Mouse (Mus musculus): ENCODE results near the gene Fau.
"Not testable (repeated sequence)": the region's sequence is repeated elsewhere in the genome, so short reads cannot be mapped to it uniquely, and the experiment has no call there.

Fau gene

DNA sequence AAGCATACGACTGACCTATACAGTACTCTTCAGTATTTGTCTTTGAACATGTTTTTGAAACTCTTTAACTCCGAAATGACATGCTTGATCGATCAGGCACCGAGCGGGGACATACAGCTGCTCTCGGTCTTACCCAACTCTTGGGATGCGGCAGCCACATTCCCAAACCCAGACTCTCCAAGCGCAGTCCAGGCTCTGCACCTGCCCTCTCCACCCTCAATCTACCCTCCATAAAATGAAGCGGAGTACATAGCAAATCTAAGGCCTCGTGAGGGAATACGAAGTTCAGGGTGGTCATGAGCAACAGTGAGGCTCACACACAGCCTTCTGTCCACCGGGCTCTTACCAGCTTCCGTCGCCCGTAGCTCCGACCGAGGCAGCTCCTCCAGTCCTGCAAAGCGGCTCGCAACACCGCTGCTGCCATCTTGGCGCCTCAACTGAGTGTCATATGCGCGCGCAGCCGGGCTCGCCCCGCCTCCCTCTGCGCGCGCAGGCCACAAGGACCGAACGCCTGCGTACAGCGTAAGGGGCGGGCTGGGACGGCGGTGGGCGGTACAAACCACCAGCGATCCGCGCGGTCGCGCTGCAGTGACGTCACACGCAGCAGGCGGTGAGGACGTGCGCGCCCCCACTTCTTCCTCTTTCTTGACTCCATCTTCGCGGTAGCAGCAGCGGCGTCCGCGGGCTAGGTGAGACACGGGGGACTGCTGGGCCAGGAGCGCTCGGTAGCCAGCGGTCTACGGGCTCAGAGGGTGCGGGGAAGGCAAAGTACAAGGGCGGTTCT lies at the start of gene Fau, which contains the start of gene Mrpl49:
Gene Fau, plus strand, starts transcription at position 532 of the 784 bp plus-strand sequence.
Gene Mrpl49, minus strand, starts transcription at position 473 of the 784 bp plus-strand sequence.
- peak; percentile 91 for DNase-seq (ENCODE audit: low read depth)

DNA sequence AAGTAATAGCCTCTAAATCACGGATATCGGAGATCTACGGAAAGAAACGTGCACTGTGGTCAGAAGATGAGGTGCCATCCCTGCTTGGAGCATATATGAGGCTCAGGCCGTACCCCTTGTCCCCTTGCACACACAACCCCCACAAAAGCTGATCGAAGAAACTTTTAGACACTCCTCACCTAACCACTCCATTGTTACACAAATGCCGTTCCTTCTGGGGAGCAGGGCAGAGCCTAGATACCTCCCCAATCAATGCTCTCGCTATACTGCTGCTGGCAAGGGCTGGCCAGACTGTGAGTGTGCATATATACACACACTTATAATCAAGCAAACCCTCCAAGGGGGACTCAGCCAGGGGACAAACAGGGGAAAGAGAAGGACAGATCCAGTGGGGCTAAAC lies 48.5 kb upstream of the Fau start:
- no peak for DNase-seq (ENCODE audit: low read depth)

DNA sequence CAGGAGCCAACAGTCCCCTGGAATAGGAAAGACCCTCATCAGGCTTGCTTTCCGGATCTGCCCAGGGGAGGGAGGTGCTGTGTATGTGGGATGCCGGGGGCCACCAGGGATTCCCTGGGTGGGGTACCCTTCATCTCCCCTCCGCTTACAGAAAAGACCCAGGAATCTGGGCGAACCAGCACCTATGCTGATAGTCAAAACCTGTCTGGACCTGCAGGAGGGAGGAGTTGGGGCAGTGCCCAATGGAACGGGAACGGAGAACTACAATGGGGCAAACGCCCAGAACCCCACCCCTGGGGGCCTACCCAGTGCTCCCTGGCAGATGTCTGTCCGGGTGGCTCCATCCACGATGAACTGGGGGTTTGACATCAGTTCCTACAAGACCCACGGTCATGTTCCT lies 44.0 kb upstream of the Fau start:
- DNase-seq (ENCODE audit: low read depth), result no peak

DNA sequence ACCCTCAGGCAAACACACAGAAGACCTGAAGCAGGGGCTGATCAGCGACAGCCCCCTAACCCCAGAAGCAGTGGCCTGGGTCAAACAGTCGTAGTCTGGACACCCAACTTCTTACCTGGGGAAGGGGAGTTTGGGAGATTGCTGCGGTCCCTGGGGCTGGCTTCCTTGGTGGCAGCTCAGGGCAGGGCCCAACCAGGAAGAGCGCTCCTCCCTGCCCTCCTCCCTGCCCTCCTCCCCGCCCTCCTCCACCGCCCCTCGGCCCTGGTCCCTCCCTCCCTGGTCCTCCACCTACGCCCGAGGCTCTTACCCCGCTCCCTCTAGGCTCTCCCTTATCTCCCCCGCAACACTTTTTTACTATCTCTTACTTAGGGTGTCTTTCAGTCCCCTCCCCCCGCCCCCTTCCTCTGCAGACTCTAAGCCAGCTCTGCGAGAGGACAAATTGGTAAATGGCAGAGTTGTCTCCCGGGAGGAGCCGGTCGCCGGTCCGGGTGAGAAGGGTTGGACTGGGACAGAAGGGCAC lies 42.6 kb upstream of the Fau start:
- peak; percentile 25 for DNase-seq (ENCODE audit: low read depth)

DNA sequence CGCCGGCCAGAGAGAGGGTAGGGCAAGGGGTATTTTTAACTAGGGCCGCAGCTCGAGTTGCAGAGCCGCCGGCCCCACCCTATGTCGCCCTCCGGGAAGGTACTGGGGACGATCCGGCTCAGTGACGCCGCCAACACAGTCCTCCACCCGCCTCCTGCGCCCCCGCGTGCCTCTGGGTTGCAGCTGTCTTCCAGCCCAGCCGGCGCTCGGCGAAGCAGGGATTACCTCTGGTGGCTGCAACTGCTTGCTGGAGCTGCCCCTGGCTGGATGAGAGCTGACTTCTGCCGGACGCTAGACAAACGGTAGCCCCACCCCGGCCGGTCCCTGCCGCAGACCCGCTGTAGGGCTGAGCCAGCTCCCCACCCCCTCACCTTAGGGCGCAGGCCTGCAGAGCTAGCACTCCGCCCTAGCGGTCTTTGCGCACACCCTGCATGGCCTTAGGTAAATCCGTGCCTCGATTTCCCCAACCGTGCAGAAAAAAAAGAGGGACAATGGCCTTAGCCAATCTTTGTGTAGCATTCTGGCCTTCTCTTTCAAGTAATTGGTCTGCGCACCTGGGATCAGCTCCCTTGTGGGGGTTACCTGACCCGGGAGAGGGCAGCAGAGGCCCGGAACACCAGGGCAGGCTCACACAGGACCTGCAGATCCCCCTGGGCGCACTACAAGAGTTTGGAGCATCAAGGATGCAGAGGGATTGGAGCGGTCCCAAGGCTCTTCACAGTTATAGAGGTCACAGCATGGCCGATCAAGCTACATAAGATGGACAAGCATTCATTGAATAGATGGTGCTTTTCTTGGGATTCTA lies 41.9 kb upstream of the Fau start, which contains the start of gene Capn1:
Gene Capn1, minus strand, starts transcription at position 387 of the 805 bp plus-strand sequence.
- peak; percentile 13 for DNase-seq (ENCODE audit: low read depth)

- DNase-seq (ENCODE audit: low read depth), result no peak
Measured at GRCm38 (mm10) chr19:6016532-6016931, 41.1 kb upstream of the Fau start.

GRCm38 (mm10) chr19:6018142-6019089 lies 39.2 kb upstream of the Fau start:
- peak; percentile 72 for DNase-seq (ENCODE audit: low read depth)

- DNase-seq (ENCODE audit: low read depth), result no peak
Measured at GRCm38 (mm10) chr19:6020276-6020675, 37.4 kb upstream of the Fau start.

DNA sequence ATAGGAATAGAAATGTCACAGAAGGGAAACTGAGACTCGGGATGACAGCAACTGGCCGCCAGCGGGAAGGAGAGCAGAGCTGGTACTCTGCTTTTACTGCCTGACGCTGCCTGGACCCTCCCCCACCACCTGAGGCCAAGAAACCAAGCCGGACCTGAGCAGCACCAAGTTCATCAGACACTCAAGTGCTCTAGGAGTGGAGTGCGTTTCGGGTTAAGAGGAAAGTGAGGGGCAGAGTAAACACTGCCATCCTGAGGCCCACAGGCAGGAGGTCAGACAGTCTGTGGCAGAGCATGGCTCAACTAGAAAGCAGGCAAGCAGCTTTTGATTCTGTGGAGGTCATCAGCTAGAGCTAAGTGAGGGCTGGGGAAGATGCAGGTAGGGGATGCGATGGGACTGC lies 34.6 kb upstream of the Fau start:
- DNase-seq (ENCODE audit: low read depth), result no peak

- no peak for DNase-seq (ENCODE audit: low read depth)
Measured at GRCm38 (mm10) chr19:6023930-6024329, 33.7 kb upstream of the Fau start.

DNA sequence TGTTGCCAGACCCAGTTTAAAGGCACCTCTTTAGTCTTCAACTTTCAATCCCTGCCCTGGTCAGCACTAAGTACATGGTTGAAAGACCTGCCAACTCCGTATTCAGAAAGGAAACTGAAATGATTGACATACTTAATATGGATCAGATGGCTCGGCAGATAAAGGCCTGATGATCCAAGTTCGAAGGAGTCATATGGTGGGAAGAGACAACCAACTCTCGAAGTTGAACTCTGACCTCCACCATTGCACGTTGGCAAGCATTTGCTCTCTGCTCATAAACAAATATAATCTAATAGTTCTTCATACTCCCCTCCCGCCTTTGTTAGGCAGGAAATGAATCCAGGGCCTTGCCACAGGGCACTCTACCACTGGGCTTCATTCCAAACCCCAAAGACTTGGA lies 28.7 kb upstream of the Fau start:
- no peak for DNase-seq (ENCODE audit: low read depth)

DNA sequence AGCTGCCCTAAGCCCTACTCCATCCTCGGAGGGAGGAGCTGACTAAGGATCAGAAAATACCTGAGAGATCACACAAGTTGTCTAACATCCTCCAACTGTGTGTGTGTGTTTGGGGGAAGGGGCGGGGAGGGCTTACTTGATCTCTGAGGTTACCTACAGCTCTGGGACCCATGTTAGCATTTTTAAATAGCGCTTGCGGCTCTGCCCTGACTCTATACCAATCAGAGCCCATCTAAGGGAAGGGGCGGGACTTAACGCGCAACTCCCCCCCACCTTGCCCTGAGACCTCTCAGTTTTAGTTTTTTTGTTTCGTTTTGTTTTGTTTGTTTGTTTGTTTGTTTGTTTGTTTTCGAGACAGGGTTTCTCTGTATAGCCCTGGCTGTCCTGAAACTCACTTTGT lies 28.2 kb upstream of the Fau start:
- DNase-seq (ENCODE audit: low read depth), result no peak

GRCm38 (mm10) chr19:6030520-6031280 lies 26.9 kb upstream of the Fau start:
- no peak for DNase-seq (ENCODE audit: low read depth)

- DNase-seq (ENCODE audit: low read depth), result no peak
Measured at GRCm38 (mm10) chr19:6035966-6036585, 21.6 kb upstream of the Fau start.

DNA sequence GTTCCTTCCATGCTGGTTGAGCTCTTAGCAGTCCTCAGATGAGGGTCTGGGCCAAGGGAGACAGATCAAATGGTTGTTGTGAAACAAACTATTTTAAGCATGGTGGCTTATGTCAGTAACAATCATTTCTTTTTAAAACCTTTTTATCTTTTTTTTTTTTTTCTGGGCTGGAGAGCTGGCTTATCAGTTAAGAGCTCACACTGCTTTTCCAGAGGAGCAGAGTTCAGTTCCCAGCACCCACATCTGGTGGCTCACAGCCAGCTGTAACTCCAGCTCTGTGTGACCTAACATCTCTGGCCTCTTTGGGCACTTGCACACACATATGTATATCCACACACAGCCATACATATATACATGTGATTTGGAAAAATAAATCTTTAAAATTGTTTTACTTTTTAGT lies 19.9 kb upstream of the Fau start:
- DNase-seq (ENCODE audit: low read depth), result no peak

- no peak for DNase-seq (ENCODE audit: low read depth)
Measured at GRCm38 (mm10) chr19:6038326-6038725, 19.3 kb upstream of the Fau start.

- no peak for DNase-seq (ENCODE audit: low read depth)
Measured at GRCm38 (mm10) chr19:6040002-6040401, 17.6 kb upstream of the Fau start.

- no peak for DNase-seq (ENCODE audit: low read depth)
Measured at GRCm38 (mm10) chr19:6042293-6042692, 15.4 kb upstream of the Fau start.

GRCm38 (mm10) chr19:6044102-6044501 lies 13.5 kb upstream of the Fau start:
- not testable (repeated sequence) for DNase-seq (ENCODE audit: low read depth)
